Mouse (Mus musculus) embryonic facial prominence, embryonic 11.5 days (tissue): ENCODE measurements around the gene Pacrg. TPM values are rescaled to one million over a fixed set of nuclear protein-coding genes. Genes with fewer than 3 reads are reported as not detected.

Source experiments
- ATAC-seq: fragments of 200-750 bp; cut with Nextera tagmentation; replicated peaks from 2 replicates; pipeline ENCODE4 v1.8.0; 2017; ENCODE audit warnings: low read depth; ENCODE audit not compliant: insufficient number of reproducible peaks, low FRiP score, low TSS enrichment
- DNase-seq: peaks from one replicate; pipeline ENCODE4 v3.0.0-alpha.2; 2015; ENCODE audit warnings: low spot score
- H3K27ac ChIP-seq: fragments of 300-500 bp; sonication (generic); replicated peaks from 2 replicates; pipeline ENCODE4 v1.5.1; 2014; ENCODE audit warnings: mild to moderate bottlenecking, low read depth, low read length, control low read depth
- H3K27me3 ChIP-seq: fragments of 300-500 bp; sonication (generic); 2 replicates; pipeline ENCODE4 v1.6.1; 2014; ENCODE audit warnings: mild to moderate bottlenecking, low read length, moderate library complexity, mixed read lengths; ENCODE audit not compliant: control insufficient read depth, insufficient read depth
- H3K36me3 ChIP-seq: fragments of 300-500 bp; sonication (generic); replicated peaks from 2 replicates; pipeline ENCODE4 v1.6.1; 2014; ENCODE audit warnings: low read depth, mild to moderate bottlenecking, low read length, moderate library complexity, mixed read lengths; ENCODE audit not compliant: control insufficient read depth, insufficient read depth
- H3K4me1 ChIP-seq: fragments of 300-500 bp; sonication (generic); 2 replicates; pipeline ENCODE4 v1.6.1; 2014; ENCODE audit warnings: low read length, mixed read lengths; ENCODE audit not compliant: control insufficient read depth, insufficient read depth
- H3K4me2 ChIP-seq: fragments of 300-500 bp; sonication (generic); 2 replicates; pipeline ENCODE4 v1.6.1; 2014; ENCODE audit warnings: low read depth, mild to moderate bottlenecking, control low read depth, low read length, moderate library complexity
- H3K4me3 ChIP-seq: fragments of 300-500 bp; sonication (generic); 2 replicates; pipeline ENCODE4 v1.5.1; 2014; ENCODE audit warnings: low read depth, low read length, control low read depth
- H3K9ac ChIP-seq: fragments of 300-500 bp; sonication (generic); replicated peaks from 2 replicates; pipeline ENCODE4 v1.6.1; 2014; ENCODE audit warnings: mild to moderate bottlenecking, control low read depth, low read length
- H3K9me3 ChIP-seq: fragments of 300-500 bp; sonication (generic); replicated peaks from 2 replicates; pipeline ENCODE4 v1.6.1; 2016; ENCODE audit warnings: mild to moderate bottlenecking, low read length, inconsistent platforms, mixed read lengths; ENCODE audit not compliant: control insufficient read depth
- WGBS: fragments of 180-500 bp; shearing (Covaris S2); extraction: QIAGEN DNeasy Blood & Tissue Kit; methylation state at CpG from one replicate; pipeline ENCODE4 v1.1.7; 2014; 5-methylcytosine and 5-hydroxymethylcytosine counted together
- polyA plus RNA-seq: library from polyadenylated mRNA; unstranded; fragments of >200 nt; fragmentation: Nextera tagmentation; extraction: Ambion mirVana; gene quantifications from 2 replicates; pipeline ENCODE4 v1.2.1, GENCODE M21; 2014

Gene Pacrg
- polyA plus RNA-seq, 1 experiment from 2014 or later, result 3.0 TPM

- WGBS, result 72% methylated on average over 5 of the region's 5 CpGs
- no peak for ATAC-seq
- Histone ChIP-seq H3K27ac (no peak overlapping the region), H3K27me3 (no peaks in the 10 kb centered on the region), H3K4me2 (no peak overlapping the region), H3K9ac (no peak overlapping the region), H3K4me1 (no peaks in the 10 kb centered on the region), H3K4me3 (no peak overlapping the region), H3K36me3 (no peaks in the 10 kb centered on the region), H3K9me3 (no peaks in the 10 kb centered on the region)
- DNase-seq, result no peak
Observed at GRCm38 (mm10) chr17:10675536-10675935, 164.6 kb downstream of the Pacrg start.

- no peak overlapping the region for H3K4me2 ChIP-seq
- H3K4me3 ChIP-seq, result no peak overlapping the region
- no peaks in the 10 kb centered on the region for H3K4me1 ChIP-seq
- no peaks in the 10 kb centered on the region for H3K36me3 ChIP-seq
- H3K27me3 ChIP-seq, result no peaks in the 10 kb centered on the region
- H3K9ac ChIP-seq, result no peak overlapping the region
- no peak for DNase-seq
- H3K27ac ChIP-seq, result no peak overlapping the region
- ATAC-seq, result no peak
- WGBS, result 57% methylated on average over 3 of the region's 3 CpGs
- H3K9me3 ChIP-seq, result no peaks in the 10 kb centered on the region
Observed at GRCm38 (mm10) chr17:10675048-10675447, 165.1 kb downstream of the Pacrg start.

GRCm38 (mm10) chr17:10661294-10661693 lies 178.8 kb downstream of the Pacrg start:
- H3K36me3 ChIP-seq, result no peaks in the 10 kb centered on the region
- 89% methylated on average over 4 of the region's 4 CpGs for WGBS
- ATAC-seq (no peak), DNase-seq (no peak)
- no peak overlapping the region for H3K9ac ChIP-seq
- no peaks in the 10 kb centered on the region for H3K27me3 ChIP-seq
- no peaks in the 10 kb centered on the region for H3K4me1 ChIP-seq
- no peaks in the 10 kb centered on the region for H3K9me3 ChIP-seq
- no peak overlapping the region for H3K27ac ChIP-seq
- no peak overlapping the region for H3K4me3 ChIP-seq
- H3K4me2 ChIP-seq, result no peak overlapping the region

- Histone ChIP-seq H3K4me1 (no peaks in the 10 kb centered on the region), H3K27me3 (no peaks in the 10 kb centered on the region), H3K9me3 (no peaks in the 10 kb centered on the region), H3K4me2 (no peak overlapping the region), H3K27ac (no peak overlapping the region), H3K4me3 (no peak overlapping the region), H3K36me3 (no peaks in the 10 kb centered on the region), H3K9ac (no peak overlapping the region)
- ATAC-seq, result no peak
- 88% methylated on average over 7 of the region's 7 CpGs for WGBS
- no peak for DNase-seq
Observed at GRCm38 (mm10) chr17:10643604-10644003, 196.5 kb downstream of the Pacrg start.

GRCm38 (mm10) chr17:10639816-10640215 lies 200.3 kb downstream of the Pacrg start:
- Histone ChIP-seq H3K4me1 (no peaks in the 10 kb centered on the region), H3K9ac (no peak overlapping the region)
- 67% methylated on average over 1 of the region's 1 CpGs for WGBS

GRCm38 (mm10) chr17:10635955-10636470 lies 204.1 kb downstream of the Pacrg start:
- Histone ChIP-seq H3K4me1 (no peaks in the 10 kb centered on the region), H3K9ac (no peak overlapping the region), H3K27me3 (no peaks in the 10 kb centered on the region), H3K4me3 (no peak overlapping the region), H3K4me2 (no peak overlapping the region), H3K36me3 (no peaks in the 10 kb centered on the region), H3K9me3 (no peaks in the 10 kb centered on the region), H3K27ac (no peak overlapping the region)
- ATAC-seq (no peak), DNase-seq (no peak)
- 78% methylated on average over 8 of the region's 8 CpGs for WGBS

More at GRCm38 (mm10) chr17:10639816-10640215, 200.3 kb downstream of the Pacrg start:
- H3K9me3 ChIP-seq, result no peaks in the 10 kb centered on the region
- no peaks in the 10 kb centered on the region for H3K36me3 ChIP-seq
- ATAC-seq, result no peak
- no peak for DNase-seq
- no peak overlapping the region for H3K4me3 ChIP-seq
- no peak overlapping the region for H3K27ac ChIP-seq
- H3K4me2 ChIP-seq, result no peak overlapping the region
- H3K27me3 ChIP-seq, result no peaks in the 10 kb centered on the region

- 93% methylated on average over 11 of the region's 11 CpGs for WGBS
- no peak overlapping the region for H3K27ac ChIP-seq
- no peak for DNase-seq
- H3K9ac ChIP-seq, result no peak overlapping the region
- no peak for ATAC-seq
- H3K36me3 ChIP-seq, result no peaks in the 10 kb centered on the region
- H3K4me3 ChIP-seq, result no peak overlapping the region
- H3K4me1 ChIP-seq, result no peaks in the 10 kb centered on the region
- no peaks in the 10 kb centered on the region for H3K9me3 ChIP-seq
- no peaks in the 10 kb centered on the region for H3K27me3 ChIP-seq
- H3K4me2 ChIP-seq, result no peak overlapping the region
Observed at GRCm38 (mm10) chr17:10635470-10635869, 204.6 kb downstream of the Pacrg start.

GRCm38 (mm10) chr17:10635046-10635445 lies 205.1 kb downstream of the Pacrg start:
- Histone ChIP-seq H3K36me3 (no peaks in the 10 kb centered on the region), H3K27ac (no peak overlapping the region), H3K27me3 (no peaks in the 10 kb centered on the region), H3K4me3 (no peak overlapping the region), H3K9ac (no peak overlapping the region), H3K4me2 (no peak overlapping the region), H3K9me3 (no peaks in the 10 kb centered on the region), H3K4me1 (no peaks in the 10 kb centered on the region)
- DNase-seq (no peak), ATAC-seq (no peak)
- 90% methylated on average over 6 of the region's 6 CpGs for WGBS
